Mouse (Mus musculus) lung, adult 18-20 months (tissue): ENCODE data around the gene Scgb1b10.
"Not testable (repeated sequence)": the region's sequence is repeated elsewhere in the genome, so short reads cannot be mapped to it uniquely, and the experiment has no call there.

Experiments used
- DNase-seq, 2 experiments: peaks; one replicate each; pipeline ENCODE4 v3.0.0; 2022; ENCODE audit warnings: mixed read lengths in 2 of 2

The Scgb1b10 gene

DNA sequence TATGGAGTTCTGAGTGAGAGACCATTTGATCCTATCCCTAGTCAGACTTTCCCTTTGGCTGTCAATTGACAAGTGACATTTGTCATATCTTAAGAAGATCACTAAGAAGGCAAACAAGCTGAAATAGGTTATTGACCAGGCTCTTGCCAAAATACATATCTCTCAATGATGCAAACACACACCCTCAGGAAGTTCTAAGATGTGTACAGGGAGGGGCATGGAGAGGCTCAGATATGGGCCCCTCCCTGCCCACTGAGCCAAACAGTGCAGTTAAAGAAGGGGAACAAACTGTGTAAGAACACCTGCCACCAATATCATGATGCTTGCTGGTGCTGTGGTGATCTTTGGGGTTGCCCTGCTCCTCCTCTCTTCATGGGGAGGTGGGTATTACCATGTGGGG is at the start of gene Scgb1b10:
Gene Scgb1b10 (plus strand): TSS at position 301 of the 400 bp plus-strand sequence.
- DNase-seq, result not testable (repeated sequence)
